10 mouse cellular contexts compared by ENCODE assay signal in the genomic region with DNA sequence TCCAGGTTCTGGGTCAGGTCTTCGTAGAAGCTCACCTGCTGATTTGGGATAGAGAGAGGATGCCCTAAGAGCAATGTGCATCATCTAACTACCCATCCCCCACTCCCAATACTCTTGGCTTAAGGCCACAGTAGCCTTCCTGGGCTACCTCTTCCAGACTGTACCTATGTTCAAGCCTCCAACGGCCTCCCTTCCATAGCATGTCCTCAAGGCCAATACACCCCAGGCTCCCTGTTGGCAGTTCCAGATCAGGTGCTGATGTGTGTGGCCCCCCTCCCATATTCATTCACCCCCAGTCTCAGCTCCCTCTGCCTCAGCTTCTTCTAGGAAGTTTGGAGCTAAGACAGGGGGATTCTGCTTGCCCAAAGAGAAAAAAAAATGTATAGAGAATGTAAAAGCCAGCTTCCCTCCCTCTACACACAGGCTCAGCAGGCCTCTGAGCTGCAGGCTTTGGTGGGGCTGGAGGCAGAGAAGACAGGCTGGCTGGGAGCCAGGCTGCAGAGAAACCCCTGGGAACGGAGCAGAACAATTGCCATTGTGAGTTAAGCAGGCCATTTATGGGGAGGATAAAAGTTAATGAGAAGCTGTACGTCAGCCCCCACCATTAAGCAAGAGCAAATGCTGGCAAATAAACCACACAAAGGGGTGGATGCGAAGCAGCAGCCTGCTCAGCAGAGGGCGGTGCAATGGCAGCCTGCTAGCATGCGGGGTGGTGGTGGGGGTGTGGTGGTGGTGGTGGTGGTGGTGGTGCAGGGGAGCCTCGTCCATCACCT. TPM values are rescaled to one million over a fixed set of nuclear protein-coding genes. Genes with fewer than 3 reads are reported as not detected.
DNase-seq lines count a peak whose midpoint lies in the region; ATAC-seq lines count a peak whose summit lies in the region.
"Had no signal": no experiment of that assay in that cellular context is flagged by ENCODE, and none has a peak within 500 bp of the region (broad histone marks: within the 10 kb centered on the region; RNA-seq: fewer than 3 reads in every experiment).

No protein-coding gene starts in this region.

- WGBS in kidney, embryonic 14.5 days, result 31% methylated on average over 8 of the region's 8 CpGs
- WGBS in hindbrain, embryonic 14.5 days, result 15% methylated on average over 8 of the region's 8 CpGs
- 9% methylated on average over 8 of the region's 8 CpGs for WGBS in neural tube, embryonic 13.5 days

- no peak for ATAC-seq in kidney, embryonic 14.5 days (ENCODE audit: low FRiP score, low TSS enrichment)
- peak; percentile 82 for ATAC-seq in hindbrain, embryonic 14.5 days (ENCODE audit: low FRiP score)
- peak; percentile 85 for ATAC-seq in neural tube, embryonic 13.5 days (ENCODE audit: low read depth)
- no peak for ATAC-seq in megakaryocyte-erythroid progenitor cell, adult 5-6 weeks (replicated peaks; ENCODE audit: low FRiP score, low TSS enrichment, poor library complexity, severe bottlenecking)

- no peak overlapping the region for H3K4me3 ChIP-seq in kidney, embryonic 14.5 days (ENCODE audit: low read length)
- no peak overlapping the region for H3K4me3 ChIP-seq in hindbrain, embryonic 14.5 days (replicated peaks; ENCODE audit: low read length)
- no peak overlapping the region for H3K4me3 ChIP-seq in neural tube, embryonic 13.5 days

- H3K27ac ChIP-seq in kidney, embryonic 14.5 days (ENCODE audit: low read depth, low read length), result no peak overlapping the region
- peak overlapping the region; percentile 89 for H3K27ac ChIP-seq in hindbrain, embryonic 14.5 days
- peak overlapping the region; percentile 95 for H3K27ac ChIP-seq in neural tube, embryonic 13.5 days (replicated peaks)

- H3K27me3 ChIP-seq in kidney, embryonic 14.5 days (ENCODE audit: control insufficient read depth, insufficient read depth, low read length), result no peaks in the 10 kb centered on the region
- H3K27me3 ChIP-seq in hindbrain, embryonic 14.5 days (ENCODE audit: control insufficient read depth, insufficient read depth, low read length), result no peaks in the 10 kb centered on the region
- H3K27me3 ChIP-seq in neural tube, embryonic 13.5 days, result no peaks in the 10 kb centered on the region

- DNase-seq in kidney, postnatal 14 days, result peak; percentile 36
- peak; percentile 55 for DNase-seq in embryo, embryonic 10.5 days (ENCODE audit: low spot score)
- peak; percentile 83 for DNase-seq in hindbrain, embryonic 14.5 days (ENCODE audit: low spot score)
- no peak for DNase-seq in thymus, postnatal 36 days
- no peak for DNase-seq in cerebellum, adult 9-11 months

- H3K4me1 ChIP-seq in kidney, embryonic 14.5 days (ENCODE audit: control insufficient read depth, insufficient read depth, low read length), result peaks cover 11% of the 10 kb centered on the region; the same call in 1 of the 2 replicates
- peaks cover 68% of the 10 kb centered on the region for H3K4me1 ChIP-seq in hindbrain, embryonic 14.5 days (replicated peaks; ENCODE audit: control insufficient read depth, insufficient read depth, low read length)
- peaks cover 78% of the 10 kb centered on the region for H3K4me1 ChIP-seq in neural tube, embryonic 13.5 days (replicated peaks)

- H3K9me3 ChIP-seq in kidney, embryonic 14.5 days (ENCODE audit: control insufficient read depth, low read length), result no peaks in the 10 kb centered on the region
- no peaks in the 10 kb centered on the region for H3K9me3 ChIP-seq in hindbrain, embryonic 14.5 days (ENCODE audit: control insufficient read depth, low read length)
- H3K9me3 ChIP-seq in neural tube, embryonic 13.5 days, result no peaks in the 10 kb centered on the region

- H3K9ac ChIP-seq in kidney, embryonic 14.5 days (ENCODE audit: low read depth, low read length), result no peak overlapping the region
- H3K9ac ChIP-seq in hindbrain, embryonic 14.5 days, result peak overlapping the region; percentile 47
- H3K9ac ChIP-seq in neural tube, embryonic 13.5 days, result peak overlapping the region; percentile 52; the same call in 1 of the 2 replicates

- no peak overlapping the region for H3K4me2 ChIP-seq in kidney, embryonic 14.5 days (replicated peaks; ENCODE audit: low read depth, low read length)
- peak overlapping the region; percentile 7; the same call in 1 of the 2 replicates for H3K4me2 ChIP-seq in hindbrain, embryonic 14.5 days (replicated peaks)
- peak overlapping the region; percentile 22; the same call in 1 of the 2 replicates for H3K4me2 ChIP-seq in neural tube, embryonic 13.5 days

- H3K36me3 ChIP-seq in kidney, embryonic 14.5 days (ENCODE audit: control insufficient read depth, insufficient read depth, low read length), result no peaks in the 10 kb centered on the region
- peaks cover under 1% of the 10 kb centered on the region; the same call in 1 of the 2 replicates for H3K36me3 ChIP-seq in hindbrain, embryonic 14.5 days (replicated peaks; ENCODE audit: control insufficient read depth, insufficient read depth)
- 0 out of 2 replicates have a peak, but pooled peaks cover under 1% of the 10 kb centered on the region for H3K36me3 ChIP-seq in neural tube, embryonic 13.5 days

RNA-seq across cellular contexts. Expression of a gene that starts 31.5 kb away (rescaled TPM):
- polyA plus RNA-seq in kidney, embryonic 14.5 days (2014; fragmentation: Nextera tagmentation; extraction: Ambion mirVana), result 3.7 and 5.2 TPM in 2 replicates
- 58.2 and 63.1 TPM in 2 replicates for polyA plus RNA-seq in hindbrain, embryonic 14.5 days (2014; fragmentation: Nextera tagmentation; extraction: Ambion mirVana)
- polyA plus RNA-seq in neural tube, embryonic 13.5 days (2015; fragmentation: Nextera tagmentation; extraction: Ambion mirVana), result 39.1 and 43.2 TPM in 2 replicates
- total RNA-seq in megakaryocyte-erythroid progenitor cell, adult 5-6 weeks (2014; fragmentation: Nextera tagmentation), result not detected in 2 replicates
- total RNA-seq in megakaryocyte-erythroid progenitor cell, adult 5-6 weeks (2017), result not detected in 2 replicates
- total RNA-seq: granulocyte monocyte progenitor cell, adult 5-6 weeks; neutrophil, adult 5-6 weeks had no signal

RNA-seq across cellular contexts. Expression of a gene that starts 46.6 kb away (rescaled TPM):
- polyA plus RNA-seq in kidney, embryonic 14.5 days (2014; fragmentation: Nextera tagmentation; extraction: Ambion mirVana), result 0.36 TPM in 1 of 2 replicates, not detected in the other
- 0.17 and 0.52 TPM in 2 replicates for polyA plus RNA-seq in hindbrain, embryonic 14.5 days (2014; fragmentation: Nextera tagmentation; extraction: Ambion mirVana)
- 0.61 and 1.0 TPM in 2 replicates for polyA plus RNA-seq in neural tube, embryonic 13.5 days (2015; fragmentation: Nextera tagmentation; extraction: Ambion mirVana)
- not detected in 2 replicates for total RNA-seq in megakaryocyte-erythroid progenitor cell, adult 5-6 weeks (2014; fragmentation: Nextera tagmentation)
- total RNA-seq in megakaryocyte-erythroid progenitor cell, adult 5-6 weeks (2017), result not detected in 2 replicates
- total RNA-seq: granulocyte monocyte progenitor cell, adult 5-6 weeks; neutrophil, adult 5-6 weeks had no signal

Comparison
In these comparisons a context has a peak if more than half of its experiments do, and no peak if none do; other contexts are left out.
1. DNase-seq: peak in kidney, postnatal 14 days (single experiment), embryo, embryonic 10.5 days (single experiment) and hindbrain, embryonic 14.5 days (single experiment); none in thymus, postnatal 36 days (0 of 2) and cerebellum, adult 9-11 months (single experiment).
2. ATAC-seq: peak in hindbrain, embryonic 14.5 days (single experiment) and neural tube, embryonic 13.5 days (single experiment); none in kidney, embryonic 14.5 days (single experiment) and megakaryocyte-erythroid progenitor cell, adult 5-6 weeks (single experiment).